Mouse (Mus musculus) ES-E14 (cell line): ENCODE data around the gene Nek8. TPM values are rescaled to one million over a fixed set of nuclear protein-coding genes. Genes with fewer than 3 reads are reported as not detected.

ENCODE experiments used
- DNase-seq: peaks from one replicate; pipeline ENCODE4 v3.0.0-alpha.2; 2013; ENCODE audit warnings: low read depth, low spot score
- H3K27ac ChIP-seq: 2 replicates; pipeline ENCODE4 v1.5.1; 2012; ENCODE audit warnings: low read depth, mild to moderate bottlenecking, low read length, moderate library complexity, mixed read lengths; ENCODE audit not compliant: poor library complexity, insufficient read depth, severe bottlenecking
- H3K36me3 ChIP-seq: 2 replicates; pipeline ENCODE4 v1.6.1; 2012; ENCODE audit warnings: mild to moderate bottlenecking, low read length, moderate library complexity, mixed read lengths; ENCODE audit not compliant: control insufficient read depth, poor library complexity, insufficient read depth, severe bottlenecking
- H3K4me1 ChIP-seq, 2 experiments: fragments of 150-350 bp in 1 of 2; sonication (generic) in 1 of 2; 2 replicates each; pipeline ENCODE4 v1.6.1; 2012; ENCODE audit warnings: low read length in 2 of 2, mild to moderate bottlenecking in 1 of 2, mixed read lengths in 1 of 2; ENCODE audit not compliant: control insufficient read depth in 2 of 2, insufficient read depth in 2 of 2, poor library complexity in 1 of 2
- H3K4me3 ChIP-seq, 2 experiments: fragments of 150-350 bp in 1 of 2; sonication (generic) in 1 of 2; 2 replicates each; pipeline ENCODE4 v1.5.1; 2012; ENCODE audit warnings: low read length in 2 of 2, low read depth in 1 of 2, mild to moderate bottlenecking in 1 of 2, mixed read lengths in 1 of 2; ENCODE audit not compliant: insufficient read depth in 1 of 2, poor library complexity in 1 of 2, severe bottlenecking in 1 of 2
- H3K9ac ChIP-seq: 2 replicates; pipeline ENCODE4 v1.6.1; 2012; ENCODE audit warnings: low read depth, mild to moderate bottlenecking, low read length, mixed read lengths; ENCODE audit not compliant: poor library complexity, insufficient read depth, severe bottlenecking
- H3K9me3 ChIP-seq: fragments of 150-350 bp; sonication (generic); 2 replicates; pipeline ENCODE4 v1.6.1; 2012; ENCODE audit warnings: low read depth, mild to moderate bottlenecking, low read length; ENCODE audit not compliant: control insufficient read depth, insufficient read depth
- CHD2 ChIP-seq: IDR thresholded peaks from 2 replicates; pipeline ENCODE4 v1.6.1; 2014; ENCODE audit warnings: mild to moderate bottlenecking, low read depth, low read length, inconsistent platforms
- HCFC1 ChIP-seq: IDR thresholded peaks from 2 replicates; pipeline ENCODE4 v1.6.1; 2012; ENCODE audit warnings: low read length, inconsistent platforms, borderline replicate concordance; ENCODE audit not compliant: insufficient read depth
- MAFK ChIP-seq: IDR thresholded peaks from 2 replicates; pipeline ENCODE4 v1.6.1; 2014; ENCODE audit warnings: mild to moderate bottlenecking, low read depth, low read length, inconsistent platforms; ENCODE audit not compliant: insufficient read depth
- ZC3H11A ChIP-seq: IDR thresholded peaks from 2 replicates; pipeline ENCODE4 v1.6.1; 2012; ENCODE audit warnings: low read depth, mild to moderate bottlenecking, inconsistent platforms, low read length, borderline replicate concordance
- ZNF384 ChIP-seq: IDR thresholded peaks from 2 replicates; pipeline ENCODE4 v1.6.1; 2012; ENCODE audit warnings: low read depth, low read length, inconsistent platforms
- in situ Hi-C, 2 experiments: fragments of 600-800 bp; cut with MboI; formaldehyde crosslinking; loops; one replicate each; pipeline ENCODE4 v1.15.1; 2025; ENCODE audit warnings: low sequenced_read_pairs in 2 of 2, inconsistent platforms in 1 of 2; ENCODE audit not compliant: unreplicated experiment in 2 of 2
- total RNA-seq: library from RNA; depleted of rRNA; stranded (reverse); fragments of 300-350 nt; gene quantifications from 2 replicates; pipeline ENCODE4 v1.2.3, GENCODE M21; 2012

Gene Nek8
- total RNA-seq, 1 experiment = 15.3 TPM

- in situ Hi-C loops = no loop called here
Observed at GRCm38 (mm10) chr11:78163681-78164603, 12.5 kb downstream of the Nek8 start.

GRCm38 (mm10) chr11:78163045-78163444 is 13.4 kb downstream of the Nek8 start:
- Histone ChIP-seq H3K4me3 (peak overlapping the region in 1 of 2 experiments; percentile 83; a peak in 1 of 4 replicates), H3K9ac (no peak overlapping the region), H3K36me3 (peaks cover 47% of the 10 kb centered on the region), H3K4me1 (peaks cover 0 to 41% of the 10 kb centered on the region in 2 experiments; a peak in 3 of 4 replicates), H3K27ac (no peak overlapping the region; the same call in 1 of the 2 replicates), H3K9me3 (no peaks in the 10 kb centered on the region)
- DNase-seq = no peak
- TF ChIP-seq CHD2 (no peak), MAFK (no peak), HCFC1 (no peak), ZNF384 (no peak), ZC3H11A (no peak)
- in situ Hi-C loops = no loop called here

More at GRCm38 (mm10) chr11:78163681-78164603, 12.5 kb downstream of the Nek8 start:
- peaks cover 39% of the 10 kb centered on the region for H3K36me3 ChIP-seq
- no peak for TF ChIP-seq CHD2
- TF ChIP-seq HCFC1 = no peak
- TF ChIP-seq MAFK = no peak
- TF ChIP-seq ZNF384 = no peak
- TF ChIP-seq ZC3H11A = no peak
- H3K9ac ChIP-seq = peak overlapping the region; percentile 78
- H3K4me1 ChIP-seq = peaks cover 0 to 47% of the 10 kb centered on the region in 2 experiments; a peak in 3 of 4 replicates
- no peak for DNase-seq
- peak overlapping the region; percentile 83 to 94 for H3K4me3 ChIP-seq
- H3K9me3 ChIP-seq = no peaks in the 10 kb centered on the region
- H3K27ac ChIP-seq = peak overlapping the region; percentile 75

- DNase-seq = no peak
- H3K9ac ChIP-seq = no peak overlapping the region
- H3K4me1 ChIP-seq = peaks cover 0 to 41% of the 10 kb centered on the region in 2 experiments; a peak in 3 of 4 replicates
- TF ChIP-seq CHD2 (no peak), HCFC1 (no peak), MAFK (no peak), ZNF384 (no peak), ZC3H11A (no peak)
- in situ Hi-C loops = no loop called here
- H3K27ac ChIP-seq = no peak overlapping the region
- H3K36me3 ChIP-seq = peaks cover 52% of the 10 kb centered on the region
- H3K9me3 ChIP-seq = no peaks in the 10 kb centered on the region
- no peak overlapping the region for H3K4me3 ChIP-seq
Observed at GRCm38 (mm10) chr11:78162504-78162903, 14.0 kb downstream of the Nek8 start.

GRCm38 (mm10) chr11:78161968-78162367 is 14.5 kb downstream of the Nek8 start:
- H3K9me3 ChIP-seq = no peaks in the 10 kb centered on the region
- no peak overlapping the region for H3K9ac ChIP-seq
- H3K27ac ChIP-seq = no peak overlapping the region
- no peak for TF ChIP-seq CHD2
- TF ChIP-seq HCFC1 = no peak
- no peak for TF ChIP-seq ZC3H11A
- TF ChIP-seq ZNF384 = no peak
- no peak for TF ChIP-seq MAFK
- no peak for DNase-seq
- in situ Hi-C loops = no loop called here
- peaks cover 0 to 38% of the 10 kb centered on the region in 2 experiments; a peak in 3 of 4 replicates for H3K4me1 ChIP-seq
- peaks cover 54% of the 10 kb centered on the region for H3K36me3 ChIP-seq
- H3K4me3 ChIP-seq = no peak overlapping the region
